Comparison of ENCODE assay signal across 17 mouse cellular contexts in the genomic region with DNA sequence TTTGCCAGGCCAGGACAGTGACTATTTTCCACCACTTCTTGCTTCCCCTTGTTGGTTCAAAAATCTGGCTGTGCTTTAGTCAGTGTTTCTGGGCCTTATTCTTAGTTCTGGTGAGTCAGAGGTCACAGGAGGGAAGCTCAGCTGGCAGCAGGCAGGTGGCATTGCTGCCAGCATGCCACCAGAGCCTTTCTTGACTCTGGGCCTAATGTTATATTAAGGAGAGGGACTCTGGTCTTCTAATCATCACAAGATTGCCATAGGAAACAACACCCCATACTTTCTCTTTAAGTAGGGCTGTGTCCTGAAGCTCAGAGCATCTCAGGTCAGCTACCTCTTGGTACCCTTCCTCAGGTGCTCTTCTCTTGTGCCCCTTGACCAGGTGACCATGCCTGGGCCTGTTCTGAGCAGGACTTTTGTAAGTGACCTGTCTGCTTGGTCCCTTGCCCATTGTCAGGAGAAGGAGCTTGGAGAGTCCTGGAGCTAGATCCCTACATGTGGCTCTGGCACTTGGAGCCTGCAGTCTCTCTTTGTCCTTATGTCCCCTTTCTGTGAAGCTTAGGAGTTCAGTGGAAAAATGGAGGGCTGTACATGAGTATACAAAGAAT. TPM values are rescaled to one million over a fixed set of nuclear protein-coding genes. Genes with fewer than 3 reads are reported as not detected.
DNase-seq lines count a peak whose midpoint lies in the region; ATAC-seq lines count a peak whose summit lies in the region.
"Had no signal": no experiment of that assay in that cellular context is flagged by ENCODE, and none has a peak within 500 bp of the region (broad histone marks: within the 10 kb centered on the region; RNA-seq: fewer than 3 reads in every experiment).

No protein-coding gene starts in this region.

- H3K4me1 ChIP-seq in liver, embryonic 13.5 days (replicated peaks), result peaks cover 33% of the 10 kb centered on the region
- H3K4me1 ChIP-seq in liver, embryonic 12.5 days, result peaks cover 42% of the 10 kb centered on the region
- H3K4me1 ChIP-seq: embryonic facial prominence, embryonic 12.5 days; forebrain, embryonic 10.5 days; neural tube, embryonic 12.5 days; stomach, embryonic 15.5 days had no signal

- H3K9me3 ChIP-seq in liver, embryonic 13.5 days (replicated peaks), result no peaks in the 10 kb centered on the region
- no peaks in the 10 kb centered on the region for H3K9me3 ChIP-seq in liver, embryonic 12.5 days (replicated peaks)
- H3K9me3 ChIP-seq: embryonic facial prominence, embryonic 12.5 days; forebrain, embryonic 10.5 days; limb, embryonic 15.5 days; lung, embryonic 15.5 days; neural tube, embryonic 12.5 days; stomach, embryonic 15.5 days had no signal

- ATAC-seq in liver, embryonic 13.5 days (ENCODE audit: low read depth), result no peak
- ATAC-seq in liver, embryonic 12.5 days, result no peak
- ATAC-seq in activated CD4-positive, CD25-positive, alpha-beta regulatory T cell, adult 4 months, result no peak

- H3K9ac ChIP-seq in liver, embryonic 13.5 days, result no peak overlapping the region
- H3K9ac ChIP-seq in liver, embryonic 12.5 days, result no peak overlapping the region
- H3K9ac ChIP-seq: embryonic facial prominence, embryonic 12.5 days; limb, embryonic 15.5 days; lung, embryonic 15.5 days; neural tube, embryonic 12.5 days; stomach, embryonic 15.5 days had no signal

- H3K27me3 ChIP-seq in liver, embryonic 13.5 days, result no peaks in the 10 kb centered on the region
- H3K27me3 ChIP-seq in liver, embryonic 12.5 days (replicated peaks), result no peaks in the 10 kb centered on the region
- H3K27me3 ChIP-seq: embryonic facial prominence, embryonic 12.5 days; limb, embryonic 15.5 days; lung, embryonic 15.5 days; neural tube, embryonic 12.5 days; stomach, embryonic 15.5 days had no signal

- H3K4me3 ChIP-seq in liver, embryonic 13.5 days (replicated peaks), result no peak overlapping the region
- H3K4me3 ChIP-seq in liver, embryonic 12.5 days, result no peak overlapping the region
- H3K4me3 ChIP-seq: embryonic facial prominence, embryonic 12.5 days; forebrain, embryonic 10.5 days; limb, embryonic 15.5 days; lung, embryonic 15.5 days; neural tube, embryonic 12.5 days; stomach, embryonic 15.5 days had no signal

- H3K36me3 ChIP-seq in liver, embryonic 13.5 days, result no peaks in the 10 kb centered on the region
- H3K36me3 ChIP-seq in liver, embryonic 12.5 days, result no peaks in the 10 kb centered on the region
- H3K36me3 ChIP-seq: embryonic facial prominence, embryonic 12.5 days; limb, embryonic 15.5 days; lung, embryonic 15.5 days; neural tube, embryonic 12.5 days; stomach, embryonic 15.5 days had no signal

- DNase-seq in adrenal gland, adult 2 months, result peak; percentile 66
- DNase-seq in adrenal gland, adult 18-20 months (ENCODE audit: low spot score in 2 of 2), result no peak
- DNase-seq in liver, embryonic 13.5 days, result no peak
- DNase-seq in gastrocnemius, postnatal 10 days, result peak; percentile 26
- peak; percentile 84 for DNase-seq in skeletal muscle tissue, adult 2 months (ENCODE audit: low read depth, low spot score)
- DNase-seq in right cerebral cortex, postnatal 10 days (ENCODE audit: low spot score in 2 of 2), result no peak
- DNase-seq: kidney, adult 9 months; midbrain, embryonic 14.5 days; thymus, postnatal 14 days had no signal

- peak overlapping the region; percentile 13; the same call in 1 of the 2 replicates for H3K27ac ChIP-seq in liver, embryonic 13.5 days
- H3K27ac ChIP-seq in liver, embryonic 12.5 days, result no peak overlapping the region
- H3K27ac ChIP-seq: embryonic facial prominence, embryonic 12.5 days; forebrain, embryonic 10.5 days; limb, embryonic 15.5 days; lung, embryonic 15.5 days; neural tube, embryonic 12.5 days; stomach, embryonic 15.5 days had no signal

- H3K4me2 ChIP-seq in liver, embryonic 13.5 days, result no peak overlapping the region
- no peak overlapping the region for H3K4me2 ChIP-seq in liver, embryonic 12.5 days
- H3K4me2 ChIP-seq: embryonic facial prominence, embryonic 12.5 days; limb, embryonic 15.5 days; lung, embryonic 15.5 days; neural tube, embryonic 12.5 days; stomach, embryonic 15.5 days had no signal

RNA-seq across cellular contexts. Expression of a gene that starts 19.8 kb away (rescaled TPM):
- 10 to 100 TPM; 21.3 to 28.5 TPM for total RNA-seq in adrenal gland, adult 2 months (2021)
- polyA plus RNA-seq in adrenal gland, adult 2 months (2012; rRNA removed), result 34.9 and 39.0 TPM in 2 replicates
- 10 to 100 TPM; 20.8 to 24.0 TPM for total RNA-seq in adrenal gland, adult 18-20 months (2021)
- polyA plus RNA-seq in liver, embryonic 13.5 days (2015; fragmentation: Nextera tagmentation; extraction: Ambion mirVana), result 3.3 and 3.8 TPM in 2 replicates
- polyA plus RNA-seq in liver, embryonic 12.5 days (2016; fragmentation: Nextera tagmentation; extraction: Ambion mirVana), result 6.2 and 6.6 TPM in 2 replicates
- total RNA-seq in gastrocnemius, postnatal 10 days (2021), result 10 to 100 TPM; 30.2 to 37.6 TPM
- 10 to 100 TPM; 15.7 to 20.9 TPM for polyA plus RNA-seq in activated CD4-positive, CD25-positive, alpha-beta regulatory T cell, adult 4 months (2017; shearing (Covaris generic))

Comparison
In these comparisons a context has a peak if more than half of its experiments do, and no peak if none do; other contexts are left out.
1. DNase-seq: peak in adrenal gland, adult 2 months (single experiment), gastrocnemius, postnatal 10 days (single experiment) and skeletal muscle tissue, adult 2 months (single experiment); none in adrenal gland, adult 18-20 months (0 of 2), liver, embryonic 13.5 days (single experiment) and right cerebral cortex, postnatal 10 days (0 of 2).